Mouse (Mus musculus) kidney, embryonic 15.5 days (tissue): ENCODE results near the gene Apol9a. TPM values are rescaled to one million over a fixed set of nuclear protein-coding genes. Genes with fewer than 3 reads are reported as not detected.

Source experiments
- ATAC-seq: fragments of 200-750 bp; cut with Nextera tagmentation; replicated peaks from 2 replicates; pipeline ENCODE4 v1.8.0; 2017; ENCODE audit warnings: moderate TSS enrichment; ENCODE audit not compliant: low FRiP score
- H3K27ac ChIP-seq: fragments of 300-500 bp; sonication (generic); 2 replicates; pipeline ENCODE4 v1.5.1; 2015; ENCODE audit warnings: mild to moderate bottlenecking, inconsistent platforms
- H3K27me3 ChIP-seq: fragments of 300-500 bp; sonication (generic); 2 replicates; pipeline ENCODE4 v1.6.1; 2015; ENCODE audit warnings: inconsistent platforms
- H3K36me3 ChIP-seq: fragments of 300-500 bp; sonication (generic); 2 replicates; pipeline ENCODE4 v1.6.1; 2015; ENCODE audit warnings: inconsistent platforms
- H3K4me1 ChIP-seq: fragments of 300-500 bp; sonication (generic); 2 replicates; pipeline ENCODE4 v1.6.1; 2015; ENCODE audit warnings: inconsistent platforms
- H3K4me2 ChIP-seq: fragments of 300-500 bp; sonication (generic); 2 replicates; pipeline ENCODE4 v1.6.1; 2015; ENCODE audit warnings: moderate library complexity, mild to moderate bottlenecking, inconsistent platforms
- H3K4me3 ChIP-seq: fragments of 300-500 bp; sonication (generic); replicated peaks from 2 replicates; pipeline ENCODE4 v1.5.1; 2015; ENCODE audit warnings: mild to moderate bottlenecking, inconsistent platforms
- H3K9ac ChIP-seq: fragments of 300-500 bp; sonication (generic); 2 replicates; pipeline ENCODE4 v1.6.1; 2015; ENCODE audit warnings: mild to moderate bottlenecking, inconsistent platforms
- H3K9me3 ChIP-seq: fragments of 300-500 bp; sonication (generic); replicated peaks from 2 replicates; pipeline ENCODE4 v1.6.1; 2016; ENCODE audit warnings: inconsistent platforms
- WGBS: fragments of 180-500 bp; shearing (Covaris S2); methylation state at CpG from one replicate; pipeline ENCODE4 v1.1.7; 2015; ENCODE audit warnings: mixed read lengths; 5-methylcytosine and 5-hydroxymethylcytosine counted together
- polyA plus RNA-seq: library from polyadenylated mRNA; unstranded; fragments of >200 nt; fragmentation: Nextera tagmentation; extraction: Ambion mirVana; gene quantifications from 2 replicates; pipeline ENCODE4 v1.2.1, GENCODE M21; 2015

The Apol9a gene
- polyA plus RNA-seq, 1 experiment from 2014 or later = 0.17 TPM

DNA sequence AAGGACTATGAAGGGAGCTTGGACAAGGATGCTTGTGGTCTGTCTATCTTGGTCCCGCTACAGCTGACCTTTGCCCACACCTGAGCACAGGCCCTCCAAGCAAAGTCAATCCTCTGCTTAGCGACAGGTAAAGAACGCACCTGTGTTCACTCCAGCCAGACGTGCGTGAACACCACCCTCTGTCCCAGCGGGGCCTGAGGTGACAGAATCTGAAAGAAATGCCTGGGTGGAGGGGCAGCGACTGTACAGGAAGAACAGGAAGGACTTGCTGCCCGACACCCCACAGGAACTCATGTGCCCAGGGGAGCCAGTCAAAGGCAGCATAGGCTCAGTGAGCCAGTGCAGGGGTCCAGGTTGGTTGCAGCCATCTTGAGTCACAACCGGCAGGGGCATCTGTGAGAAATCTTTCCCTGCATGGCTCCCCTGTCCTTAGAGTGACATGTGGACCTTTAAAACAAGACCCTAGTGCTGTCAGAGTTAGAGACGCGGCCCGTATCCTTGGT, 42.1 kb downstream of the Apol9a start:
- H3K4me1 ChIP-seq = peaks cover 34% of the 10 kb centered on the region
- H3K9me3 ChIP-seq = no peaks in the 10 kb centered on the region
- H3K4me2 ChIP-seq = peak overlapping the region; percentile 50; the same call in 1 of the 2 replicates
- WGBS = 84% methylated on average over 12 of the region's 12 CpGs
- H3K36me3 ChIP-seq = no peaks in the 10 kb centered on the region
- ATAC-seq = no peak
- H3K4me3 ChIP-seq = no peak overlapping the region
- H3K27me3 ChIP-seq = no peaks in the 10 kb centered on the region
- no peak overlapping the region for H3K9ac ChIP-seq
- no peak overlapping the region for H3K27ac ChIP-seq

DNA sequence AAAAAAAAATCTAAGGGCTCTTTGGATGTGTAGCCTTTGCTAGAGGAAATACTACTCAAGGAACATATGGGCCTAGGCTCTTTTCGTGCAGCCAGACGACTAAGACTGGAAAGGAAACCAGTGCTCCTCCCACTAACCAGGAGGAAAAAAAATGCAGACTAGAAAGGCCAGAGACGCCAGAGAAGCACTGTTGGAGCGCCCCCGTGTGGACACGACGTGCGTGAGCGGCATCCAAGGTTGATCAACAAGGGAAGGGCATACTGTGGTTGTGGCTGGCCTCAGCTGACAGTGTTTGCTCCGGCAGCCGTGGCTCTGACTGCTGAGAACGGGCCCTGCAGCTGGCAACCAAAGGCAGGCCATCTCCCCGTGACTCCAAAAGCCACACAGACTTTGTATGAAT, 42.8 kb downstream of the Apol9a start:
- 0% methylated on average over 13 of the region's 13 CpGs for WGBS
- Histone ChIP-seq H3K4me2 (peak overlapping the region; percentile 50), H3K27ac (peak overlapping the region; percentile 95), H3K27me3 (no peaks in the 10 kb centered on the region), H3K9me3 (no peaks in the 10 kb centered on the region), H3K4me1 (peaks cover 39% of the 10 kb centered on the region), H3K4me3 (0 out of 2 replicates have a peak overlapping the region, but pooled peaks have one; percentile 19), H3K9ac (no peak overlapping the region), H3K36me3 (no peaks in the 10 kb centered on the region)
- ATAC-seq = peak; percentile 53

- H3K4me3 ChIP-seq = no peak overlapping the region
- peak overlapping the region; percentile 95 for H3K27ac ChIP-seq
- WGBS = 42% methylated on average over 8 of the region's 8 CpGs
- H3K9me3 ChIP-seq = no peaks in the 10 kb centered on the region
- peaks cover 39% of the 10 kb centered on the region for H3K4me1 ChIP-seq
- no peak overlapping the region for H3K9ac ChIP-seq
- H3K36me3 ChIP-seq = no peaks in the 10 kb centered on the region
- H3K4me2 ChIP-seq = no peak overlapping the region
- H3K27me3 ChIP-seq = no peaks in the 10 kb centered on the region
- no peak for ATAC-seq
These were observed 43.4 kb downstream of the Apol9a start for GRCm38 (mm10) chr15:77367504-77367903.

GRCm38 (mm10) chr15:77366706-77367484, 44.0 kb downstream of the Apol9a start:
- peaks cover 39% of the 10 kb centered on the region for H3K4me1 ChIP-seq
- H3K9ac ChIP-seq = peak overlapping the region; percentile 49
- WGBS = under 1% methylated on average over 26 of the region's 26 CpGs
- H3K4me2 ChIP-seq = peak overlapping the region; percentile 73
- H3K27ac ChIP-seq = peak overlapping the region; percentile 95
- H3K36me3 ChIP-seq = no peaks in the 10 kb centered on the region
- H3K27me3 ChIP-seq = no peaks in the 10 kb centered on the region
- ATAC-seq = peak; percentile 75
- H3K9me3 ChIP-seq = no peaks in the 10 kb centered on the region
- peak overlapping the region; percentile 38 for H3K4me3 ChIP-seq

- peaks cover 39% of the 10 kb centered on the region for H3K4me1 ChIP-seq
- H3K36me3 ChIP-seq = no peaks in the 10 kb centered on the region
- H3K9ac ChIP-seq = no peak overlapping the region
- no peaks in the 10 kb centered on the region for H3K9me3 ChIP-seq
- peak overlapping the region; percentile 95 for H3K27ac ChIP-seq
- H3K27me3 ChIP-seq = no peaks in the 10 kb centered on the region
- WGBS = 58% methylated on average over 9 of the region's 9 CpGs
- ATAC-seq = no peak
- no peak overlapping the region for H3K4me3 ChIP-seq
- H3K4me2 ChIP-seq = peak overlapping the region; percentile 73
These were observed 45.0 kb downstream of the Apol9a start for GRCm38 (mm10) chr15:77365700-77366570.

- Histone ChIP-seq H3K9ac (no peak overlapping the region), H3K9me3 (no peaks in the 10 kb centered on the region), H3K27me3 (no peaks in the 10 kb centered on the region), H3K4me1 (peaks cover 45% of the 10 kb centered on the region), H3K36me3 (no peaks in the 10 kb centered on the region), H3K27ac (no peak overlapping the region), H3K4me2 (no peak overlapping the region), H3K4me3 (no peak overlapping the region)
- WGBS = 78% methylated on average over 3 of the region's 3 CpGs
- ATAC-seq = no peak
These were observed 46.9 kb downstream of the Apol9a start for GRCm38 (mm10) chr15:77364026-77364425.

GRCm38 (mm10) chr15:77363578-77363977, 47.4 kb downstream of the Apol9a start:
- no peaks in the 10 kb centered on the region for H3K36me3 ChIP-seq
- H3K27ac ChIP-seq = no peak overlapping the region
- no peak overlapping the region for H3K4me3 ChIP-seq
- no peak for ATAC-seq
- no peaks in the 10 kb centered on the region for H3K9me3 ChIP-seq
- H3K27me3 ChIP-seq = no peaks in the 10 kb centered on the region
- H3K4me2 ChIP-seq = no peak overlapping the region
- no peak overlapping the region for H3K9ac ChIP-seq
- WGBS = 53% methylated on average over 6 of the region's 6 CpGs
- H3K4me1 ChIP-seq = peaks cover 45% of the 10 kb centered on the region

DNA sequence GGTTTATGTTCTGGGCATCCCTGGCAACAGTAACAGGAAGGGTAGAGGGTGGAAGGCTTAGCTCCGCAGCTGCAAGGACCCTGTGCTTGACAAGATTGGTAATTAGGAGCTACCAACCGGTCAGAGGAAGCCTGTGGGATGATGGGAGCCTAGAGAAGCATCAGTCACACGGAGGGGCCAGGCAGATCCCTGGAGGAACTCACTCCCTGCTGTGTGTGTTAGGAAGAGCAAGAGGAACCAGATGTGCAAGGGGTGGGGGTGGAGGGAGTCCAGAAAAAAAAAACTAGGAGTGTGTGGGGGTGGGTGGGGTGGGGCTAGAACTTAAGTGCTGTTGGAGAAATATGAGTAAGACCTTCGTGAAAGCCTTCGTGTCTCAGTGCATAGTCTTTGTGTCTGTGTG, 48.0 kb downstream of the Apol9a start:
- Histone ChIP-seq H3K36me3 (no peaks in the 10 kb centered on the region), H3K4me2 (no peak overlapping the region), H3K4me3 (no peak overlapping the region), H3K4me1 (peaks cover 44% of the 10 kb centered on the region), H3K9ac (no peak overlapping the region), H3K9me3 (no peaks in the 10 kb centered on the region), H3K27ac (no peak overlapping the region), H3K27me3 (no peaks in the 10 kb centered on the region; the same call in 1 of the 2 replicates)
- 30% methylated on average over 5 of the region's 5 CpGs for WGBS
- ATAC-seq = no peak

- 83% methylated on average over 8 of the region's 8 CpGs for WGBS
- Histone ChIP-seq H3K4me2 (no peak overlapping the region), H3K9me3 (no peaks in the 10 kb centered on the region), H3K4me3 (no peak overlapping the region), H3K27ac (peak overlapping the region; percentile 75; the same call in 1 of the 2 replicates), H3K9ac (no peak overlapping the region), H3K36me3 (no peaks in the 10 kb centered on the region), H3K27me3 (peaks cover 2% of the 10 kb centered on the region; the same call in 1 of the 2 replicates), H3K4me1 (peaks cover 36% of the 10 kb centered on the region)
- ATAC-seq = no peak
These were observed 51.0 kb downstream of the Apol9a start for GRCm38 (mm10) chr15:77359905-77360304.

- Histone ChIP-seq H3K9me3 (no peaks in the 10 kb centered on the region), H3K4me1 (peaks cover 40% of the 10 kb centered on the region), H3K27ac (peak overlapping the region; percentile 75), H3K9ac (no peak overlapping the region), H3K4me2 (no peak overlapping the region), H3K27me3 (peaks cover 2% of the 10 kb centered on the region; the same call in 1 of the 2 replicates), H3K4me3 (no peak overlapping the region), H3K36me3 (no peaks in the 10 kb centered on the region)
- 60% methylated on average over 9 of the region's 9 CpGs for WGBS
- ATAC-seq = no peak
These were observed 51.4 kb downstream of the Apol9a start for GRCm38 (mm10) chr15:77359486-77359885.

GRCm38 (mm10) chr15:77359084-77359483, 51.9 kb downstream of the Apol9a start:
- WGBS = 32% methylated on average over 6 of the region's 6 CpGs
- H3K27ac ChIP-seq = peak overlapping the region; percentile 75
- no peak for ATAC-seq

More at GRCm38 (mm10) chr15:77359084-77359483, 51.9 kb downstream of the Apol9a start:
- H3K9ac ChIP-seq = peak overlapping the region; percentile 48
- peak overlapping the region; percentile 75 for H3K4me2 ChIP-seq
- H3K27me3 ChIP-seq = peaks cover 2% of the 10 kb centered on the region; the same call in 1 of the 2 replicates
- no peaks in the 10 kb centered on the region for H3K36me3 ChIP-seq
- peak overlapping the region; percentile 41 for H3K4me3 ChIP-seq
- H3K4me1 ChIP-seq = peaks cover 42% of the 10 kb centered on the region
- no peaks in the 10 kb centered on the region for H3K9me3 ChIP-seq
